51 mouse cellular contexts compared by ENCODE assay signal in genomic region chr17:36697693-36698092, GRCm38 (mm10). TPM values are rescaled to one million over a fixed set of nuclear protein-coding genes. Genes with fewer than 3 reads are reported as not detected.
"Had no signal": no experiment of that assay in that cellular context is flagged by ENCODE, and none has a peak within 500 bp of the region (broad histone marks: within the 10 kb centered on the region; RNA-seq: fewer than 3 reads in every experiment).

No protein-coding gene starts in this region.

- H3K9ac ChIP-seq: heart, embryonic 12.5 days; heart, embryonic 13.5 days; heart, embryonic 15.5 days; hindbrain, embryonic 12.5 days; hindbrain, embryonic 13.5 days; hindbrain, embryonic 14.5 days; hindbrain, embryonic 15.5 days; intestine, embryonic 15.5 days; kidney, embryonic 15.5 days had no signal

- H3K27me3 ChIP-seq: heart, embryonic 12.5 days; heart, embryonic 13.5 days; heart, embryonic 15.5 days; hindbrain, embryonic 12.5 days; hindbrain, embryonic 13.5 days; hindbrain, embryonic 15.5 days; intestine, embryonic 15.5 days; kidney, embryonic 15.5 days had no signal

- H3K4me3 ChIP-seq: heart, embryonic 10.5 days; heart, embryonic 12.5 days; heart, embryonic 13.5 days; heart, embryonic 15.5 days; hindbrain, embryonic 10.5 days; hindbrain, embryonic 12.5 days; hindbrain, embryonic 13.5 days; hindbrain, embryonic 15.5 days; intestine, embryonic 15.5 days; kidney, embryonic 15.5 days; layer of hippocampus, adult 2 months; left cerebral cortex, adult 2 months had no signal

- H3K4me2 ChIP-seq: heart, embryonic 11.5 days; heart, embryonic 12.5 days; heart, embryonic 13.5 days; heart, embryonic 15.5 days; hindbrain, embryonic 12.5 days; hindbrain, embryonic 13.5 days; hindbrain, embryonic 14.5 days; hindbrain, embryonic 15.5 days; intestine, embryonic 15.5 days; kidney, embryonic 15.5 days had no signal

- DNase-seq: heart, postnatal 10 days; heart, postnatal 14 days; heart, postnatal 36 days; heart, postnatal 4 days; kidney, adult 11 months; kidney, adult 18-20 months; kidney, adult 2 months; kidney, adult 8-10 months; kidney, adult 9 months; kidney, postnatal 10 days; kidney, postnatal 14 days; kidney, postnatal 25 days; kidney, postnatal 36 days; kidney, postnatal 4 days; layer of hippocampus, adult 9-11 months had no signal

- ATAC-seq: hindbrain, embryonic 16.5 days; hindbrain, postnatal 0 days; inflammation-experienced regulatory T-cells, adult 6 months; intestine, embryonic 15.5 days; intestine, embryonic 16.5 days; intestine, postnatal 0 days had no signal

- H3K36me3 ChIP-seq: heart, embryonic 10.5 days; heart, embryonic 12.5 days; heart, embryonic 13.5 days; heart, embryonic 15.5 days; hindbrain, embryonic 10.5 days; hindbrain, embryonic 12.5 days; hindbrain, embryonic 13.5 days; hindbrain, embryonic 15.5 days; intestine, embryonic 15.5 days; kidney, embryonic 15.5 days had no signal

- H3K9me3 ChIP-seq: heart, embryonic 10.5 days; heart, embryonic 12.5 days; heart, embryonic 13.5 days; heart, embryonic 15.5 days; hindbrain, embryonic 10.5 days; hindbrain, embryonic 12.5 days; hindbrain, embryonic 13.5 days; hindbrain, embryonic 15.5 days; intestine, embryonic 15.5 days; kidney, embryonic 15.5 days had no signal

- H3K27ac ChIP-seq: heart, embryonic 10.5 days; heart, embryonic 13.5 days; heart, embryonic 15.5 days; hindbrain, embryonic 10.5 days; hindbrain, embryonic 12.5 days; hindbrain, embryonic 13.5 days; hindbrain, embryonic 14.5 days; hindbrain, embryonic 15.5 days; hindbrain, postnatal 0 days; intestine, embryonic 15.5 days; kidney, embryonic 15.5 days; kidney, postnatal 0 days; layer of hippocampus, adult 2 months; left cerebral cortex, adult 2 months had no signal

- H3K4me1 ChIP-seq: heart, embryonic 10.5 days; heart, embryonic 12.5 days; heart, embryonic 13.5 days; heart, embryonic 15.5 days; hindbrain, embryonic 10.5 days; hindbrain, embryonic 12.5 days; hindbrain, embryonic 13.5 days; hindbrain, embryonic 15.5 days; intestine, embryonic 15.5 days; kidney, embryonic 15.5 days had no signal

RNA-seq across cellular contexts. Expression of gene H2-M1, which starts 25.7 kb away (rescaled TPM):
- total RNA-seq: heart, postnatal 10 days; heart, postnatal 14 days; heart, postnatal 25 days; heart, postnatal 36 days; heart, postnatal 4 days; hematopoietic stem cell, adult 5-6 weeks; hindbrain, postnatal 0 days; layer of hippocampus, adult 18-20 months; layer of hippocampus, adult 2 months; layer of hippocampus, adult 8-10 months; layer of hippocampus, postnatal 10 days; layer of hippocampus, postnatal 14 days; layer of hippocampus, postnatal 25 days; left cerebral cortex, adult 18-20 months; left cerebral cortex, adult 2 months had no signal
- polyA plus RNA-seq: heart, embryonic 10.5 days; heart, embryonic 11.5 days; heart, embryonic 12.5 days; heart, embryonic 13.5 days; heart, embryonic 14.5 days; heart, embryonic 15.5 days; heart, embryonic 16.5 days; heart, postnatal 0 days; hindbrain, embryonic 10.5 days; hindbrain, embryonic 11.5 days; hindbrain, embryonic 12.5 days; hindbrain, embryonic 13.5 days; hindbrain, embryonic 14.5 days; hindbrain, embryonic 15.5 days; hindbrain, embryonic 16.5 days; hindbrain, postnatal 0 days; inflammation-experienced regulatory T-cells, adult 6 months; intestine, embryonic 14.5 days; intestine, embryonic 15.5 days; intestine, embryonic 16.5 days; intestine, postnatal 0 days; kidney, adult 2 months; kidney, embryonic 14.5 days; kidney, embryonic 15.5 days; kidney, embryonic 16.5 days; kidney, postnatal 0 days; large intestine, adult 2 months had no signal

RNA-seq across cellular contexts. Expression of gene H2-M9, which starts 55.2 kb away (rescaled TPM):
- total RNA-seq: heart, postnatal 25 days; heart, postnatal 36 days; heart, postnatal 4 days; hematopoietic stem cell, adult 5-6 weeks; hindbrain, postnatal 0 days; layer of hippocampus, adult 18-20 months; layer of hippocampus, adult 2 months; layer of hippocampus, adult 8-10 months; layer of hippocampus, postnatal 10 days; layer of hippocampus, postnatal 14 days; layer of hippocampus, postnatal 25 days; left cerebral cortex, adult 18-20 months; left cerebral cortex, adult 2 months had no signal
- polyA plus RNA-seq: heart, embryonic 10.5 days; heart, embryonic 11.5 days; heart, embryonic 12.5 days; heart, embryonic 13.5 days; heart, embryonic 14.5 days; heart, embryonic 15.5 days; heart, embryonic 16.5 days; heart, postnatal 0 days; hindbrain, embryonic 10.5 days; hindbrain, embryonic 11.5 days; hindbrain, embryonic 12.5 days; hindbrain, embryonic 13.5 days; hindbrain, embryonic 14.5 days; hindbrain, embryonic 15.5 days; hindbrain, embryonic 16.5 days; hindbrain, postnatal 0 days; inflammation-experienced regulatory T-cells, adult 6 months; intestine, embryonic 14.5 days; intestine, embryonic 15.5 days; intestine, embryonic 16.5 days; kidney, adult 2 months; kidney, embryonic 14.5 days; kidney, embryonic 15.5 days; kidney, embryonic 16.5 days; kidney, postnatal 0 days; large intestine, adult 2 months had no signal
